Mouse (Mus musculus) CD8-positive naive resting alpha-beta T cell, adult 2 months (primary cell): ENCODE measurements around the gene Fam98c.
"Not testable (repeated sequence)": the region's sequence is repeated elsewhere in the genome, so short reads cannot be mapped to it uniquely, and the experiment has no call there.

Experiments
- DNase-seq, 2 experiments: peaks; one replicate each; pipeline ENCODE4 v3.0.0; 2022; ENCODE audit warnings: low read depth in 2 of 2, low spot score in 2 of 2

Fam98c gene

GRCm38 (mm10) chr7:29162294-29162693, 6.3 kb upstream of the Fam98c start:
- no peak for DNase-seq

DNA sequence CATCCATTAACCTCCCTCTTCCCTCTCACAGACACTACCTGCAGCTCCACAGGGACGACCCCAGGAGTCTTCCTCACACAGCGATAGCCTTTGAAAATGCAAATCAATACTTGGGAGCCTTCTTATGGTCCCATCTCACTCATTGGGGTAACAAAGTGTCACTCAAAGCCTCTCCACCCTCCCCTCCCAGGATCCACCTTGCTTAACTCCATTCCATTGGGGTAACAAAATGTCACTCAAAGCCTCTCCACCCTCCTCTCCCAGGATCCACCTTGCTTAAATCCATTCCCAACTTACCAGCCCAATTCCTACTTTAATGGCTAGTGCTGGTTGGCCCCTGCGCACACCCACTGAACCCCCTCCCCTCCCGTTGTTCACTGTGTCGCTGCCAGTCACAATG, 2.2 kb upstream of the Fam98c start:
- DNase-seq: no peak

- peak; percentile 45 to 69 for DNase-seq
Measured at GRCm38 (mm10) chr7:29155196-29155837, 717 bp downstream of the Fam98c start.

DNA sequence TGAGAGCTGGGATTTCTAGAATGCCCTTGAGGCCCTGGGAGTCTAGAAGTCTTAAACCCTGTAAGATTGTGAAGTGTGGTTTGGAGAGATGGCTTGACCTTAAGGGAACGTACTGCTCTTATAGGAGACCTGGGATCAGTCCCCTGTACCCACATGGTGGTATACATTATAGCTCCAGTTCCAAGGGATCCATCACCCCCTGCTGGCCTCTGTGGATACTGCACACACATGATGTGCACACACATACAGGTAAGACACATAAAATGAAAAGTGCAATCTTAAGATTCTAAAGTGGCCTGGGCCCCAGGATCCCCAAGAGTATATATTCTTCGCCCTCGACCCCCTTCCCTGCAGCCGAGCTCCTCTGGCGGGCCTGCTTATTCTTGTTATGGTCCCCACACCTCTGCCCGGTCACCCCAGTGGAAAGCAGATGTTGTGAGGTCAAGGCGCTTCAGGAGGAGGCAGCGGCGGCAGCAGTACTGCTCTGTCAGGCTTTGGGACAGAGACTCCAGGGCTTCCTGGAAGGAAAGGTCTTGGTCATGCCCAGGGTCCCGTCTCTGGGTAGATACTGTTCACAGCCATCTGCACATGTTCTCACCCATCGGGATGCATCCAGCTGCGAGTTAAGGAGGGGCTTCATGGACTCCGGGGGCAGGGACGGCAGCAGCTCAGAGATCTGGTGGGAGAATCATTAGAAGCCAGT, 1.9 kb downstream of the Fam98c start:
- DNase-seq: no peak

GRCm38 (mm10) chr7:29151486-29151885, 4.5 kb downstream of the Fam98c start:
- DNase-seq: no peak

- no peak for DNase-seq
Measured at GRCm38 (mm10) chr7:29148771-29149170, 7.3 kb downstream of the Fam98c start.

GRCm38 (mm10) chr7:29146625-29147367, 9.2 kb downstream of the Fam98c start:
- no peak for DNase-seq

GRCm38 (mm10) chr7:29144006-29144405, 12.0 kb downstream of the Fam98c start:
- no peak for DNase-seq

- DNase-seq: peak; percentile 43 to 51
Measured at GRCm38 (mm10) chr7:29141416-29141815, 14.6 kb downstream of the Fam98c start.

GRCm38 (mm10) chr7:29139237-29139636, 16.8 kb downstream of the Fam98c start:
- DNase-seq: not testable (repeated sequence)

DNA sequence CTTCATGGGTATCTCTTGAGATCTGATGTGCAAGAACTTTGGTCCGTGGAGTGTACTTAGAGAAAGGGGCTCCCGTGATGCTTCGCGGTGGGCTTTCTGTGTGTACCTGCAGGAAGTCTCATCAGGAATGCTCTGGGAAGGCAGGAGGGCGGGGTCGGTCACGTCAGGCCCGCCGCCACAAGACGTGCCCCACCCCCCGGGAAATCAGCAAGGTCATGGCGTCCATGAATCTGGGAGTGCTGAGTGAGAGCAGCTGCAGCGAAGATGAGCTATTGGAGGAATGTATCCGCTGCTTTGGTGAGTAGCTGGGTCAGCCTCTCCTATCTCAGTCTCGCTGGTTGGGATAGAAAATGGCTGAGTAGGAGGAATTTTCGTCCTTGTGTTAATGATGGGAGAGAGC, 18.6 kb downstream of the Fam98c start:
- DNase-seq: no peak

- DNase-seq: peak; percentile 62 to 71
Measured at GRCm38 (mm10) chr7:29134693-29135386, 21.2 kb downstream of the Fam98c start, which contains the start of gene Rasgrp4. Gene Rasgrp4 (plus strand): TSS chr7:29134851.

DNA sequence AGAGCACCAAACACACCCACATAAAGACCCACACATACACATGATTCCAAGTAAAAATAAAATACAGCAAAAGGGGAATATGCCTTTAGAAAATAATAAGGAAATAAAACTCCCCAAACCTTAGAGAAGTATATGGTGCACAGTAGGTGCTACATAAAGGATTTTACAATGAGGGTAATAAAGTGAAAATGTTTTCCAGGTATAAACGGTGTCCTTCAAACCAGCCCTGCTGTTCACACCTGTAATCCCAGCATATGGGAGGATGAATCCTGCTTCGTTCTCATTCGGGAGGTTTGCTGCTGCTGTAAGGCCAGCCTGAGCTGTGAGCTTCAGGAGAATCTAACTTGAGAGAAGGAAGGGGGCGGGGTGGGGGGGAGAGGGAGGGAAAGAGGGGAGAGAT, 21.8 kb downstream of the Fam98c start:
- no peak for DNase-seq

GRCm38 (mm10) chr7:29128725-29129124, 27.3 kb downstream of the Fam98c start:
- no peak for DNase-seq

DNA sequence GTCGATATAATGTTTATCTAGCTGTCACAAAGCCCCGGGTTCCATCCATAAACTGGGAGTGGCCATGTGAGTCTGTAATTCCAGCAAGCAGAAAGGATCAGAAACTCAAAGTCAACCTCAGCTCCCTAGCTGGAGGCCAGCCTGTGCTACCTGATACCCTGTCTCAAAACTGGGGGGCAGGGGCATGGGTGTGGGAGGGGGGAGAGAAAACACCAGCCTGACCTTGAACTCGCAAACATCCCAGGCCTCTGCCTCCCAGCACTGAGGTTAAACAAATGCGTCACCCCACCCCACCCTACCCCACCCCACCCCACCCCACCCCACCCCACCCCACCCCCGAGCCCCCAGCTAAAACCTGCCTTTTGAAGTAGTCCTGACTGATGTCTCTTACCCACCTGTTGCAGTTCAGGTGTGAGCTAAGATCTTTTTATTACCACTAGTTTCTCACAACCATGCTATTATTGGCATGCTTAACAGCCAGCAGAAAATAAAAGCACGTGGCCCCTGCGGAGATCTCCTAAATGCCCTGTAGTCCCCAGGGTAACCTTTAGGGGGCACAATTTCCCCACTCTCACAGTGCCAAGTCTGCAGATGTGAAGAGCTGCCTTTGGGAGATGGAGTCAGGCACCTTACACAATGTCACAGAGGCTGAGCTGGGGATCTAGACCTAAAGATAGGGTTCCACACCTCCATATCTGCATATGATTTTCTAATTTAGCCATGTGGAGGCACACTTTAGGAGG, 29.7 kb downstream of the Fam98c start:
- peak; percentile 80 to 88 for DNase-seq

DNA sequence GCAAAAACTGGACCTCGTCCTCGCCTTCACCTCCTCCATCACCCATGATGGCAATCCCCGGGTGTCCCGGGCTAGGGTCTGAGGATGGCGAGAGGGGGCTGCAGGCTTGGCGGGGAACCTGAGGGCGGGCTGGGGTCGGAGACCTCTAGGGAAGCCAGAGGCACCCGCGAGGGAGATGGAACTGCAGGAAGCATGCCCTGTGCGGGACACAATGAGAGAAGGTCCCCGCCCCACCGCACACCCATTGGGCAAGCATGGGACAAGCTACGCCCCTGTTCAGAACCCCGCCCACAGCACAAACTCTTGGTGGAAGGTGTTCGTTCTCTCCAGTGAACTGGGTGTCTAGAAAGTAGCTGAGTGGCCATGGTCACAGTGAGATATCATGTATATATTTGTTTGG, 31.1 kb downstream of the Fam98c start, which contains the start of gene Ryr1:
Gene Ryr1, minus strand, starts transcription at position 210 of the 400 bp plus-strand sequence.
- no peak for DNase-seq

DNA sequence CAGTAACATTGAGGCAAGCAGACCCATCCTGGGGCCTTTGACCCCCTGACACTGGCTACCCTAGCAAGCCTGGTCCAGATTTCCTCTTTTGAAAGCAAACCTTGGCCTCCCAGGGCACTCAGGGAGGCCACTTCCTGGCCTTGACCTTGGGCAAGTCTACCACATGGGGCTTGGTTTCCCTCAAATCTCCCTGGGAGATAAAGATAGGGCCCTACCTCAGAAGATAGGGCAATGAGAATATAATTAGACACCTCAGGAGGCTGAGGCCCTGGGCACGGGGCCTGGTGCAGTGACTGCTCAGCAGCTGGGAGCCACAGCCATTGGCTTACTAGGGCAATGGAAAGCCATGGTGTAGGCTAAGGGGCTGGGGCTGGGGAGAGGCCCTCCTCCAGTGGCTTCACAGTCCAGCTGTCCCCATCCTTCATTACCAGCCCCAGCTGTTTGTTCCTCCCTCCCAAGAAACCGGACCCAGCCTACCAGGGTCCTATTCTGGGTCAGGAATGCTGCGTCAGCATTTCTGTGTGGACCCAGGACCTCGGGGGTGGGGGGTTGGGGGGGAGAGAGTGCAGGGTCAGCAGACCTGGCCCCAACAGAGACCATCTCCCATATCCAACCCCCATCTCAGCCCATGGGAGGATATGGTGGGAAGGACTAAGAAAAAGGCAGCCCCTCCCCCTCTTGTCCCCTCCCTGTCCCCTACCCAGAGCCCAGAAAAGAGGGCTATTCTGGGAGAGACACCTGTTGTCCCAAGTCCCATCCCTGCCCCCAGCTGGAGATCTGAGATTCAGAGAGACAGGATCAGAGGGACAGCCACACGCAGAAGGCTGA, 32.3 kb downstream of the Fam98c start:
- no peak for DNase-seq

- DNase-seq: no peak
Measured at GRCm38 (mm10) chr7:29122821-29123220, 33.2 kb downstream of the Fam98c start.

DNA sequence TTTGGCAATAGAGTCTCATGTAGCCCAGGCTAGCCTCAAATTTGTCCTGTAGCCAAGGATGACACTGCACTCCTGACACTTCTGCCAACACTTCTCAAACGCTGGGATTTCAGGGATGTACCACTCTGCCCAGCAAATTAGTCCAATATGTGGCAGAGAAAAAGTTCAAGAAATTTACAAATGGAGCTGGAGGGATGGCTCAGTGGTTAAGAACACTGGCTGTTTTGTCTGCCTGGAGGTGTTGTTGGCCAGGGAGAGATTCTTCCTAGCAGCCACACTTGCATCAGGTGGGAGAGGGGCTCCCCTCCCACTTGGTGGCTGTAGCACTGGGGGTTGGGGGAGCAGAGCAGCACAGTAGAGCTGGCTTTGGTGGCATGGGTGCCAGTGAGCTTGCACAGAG, 36.5 kb downstream of the Fam98c start:
- no peak for DNase-seq
